Mouse (Mus musculus) cerebellum, adult 2 months (tissue): ENCODE measurements around the gene Dhrs3.

Experiments
- CTCF ChIP-seq: fragments of 200-500 bp; IDR thresholded peaks from 2 replicates; pipeline ENCODE4 v1.5.1; 2011; ENCODE audit warnings: low read depth, mild to moderate bottlenecking, control low read depth, low read length, moderate library complexity, borderline replicate concordance; ENCODE audit not compliant: insufficient read depth
- POLR2A ChIP-seq: fragments of 200-500 bp; IDR thresholded peaks from 2 replicates; pipeline ENCODE4 v1.6.1; 2011; ENCODE audit warnings: low read length, control low read depth, borderline replicate concordance; ENCODE audit not compliant: insufficient read depth

- TF ChIP-seq CTCF (no peak), POLR2A (no peak)
These were observed 889 bp upstream of the Dhrs3 start for GRCm38 (mm10) chr4:144891743-144892132.
